Mouse (Mus musculus): ENCODE data around the gene Pgc. TPM values are rescaled to one million over a fixed set of nuclear protein-coding genes. Genes with fewer than 3 reads are reported as not detected.

The Pgc gene
- polyA plus RNA-seq, 1 experiment = not detected

DNA sequence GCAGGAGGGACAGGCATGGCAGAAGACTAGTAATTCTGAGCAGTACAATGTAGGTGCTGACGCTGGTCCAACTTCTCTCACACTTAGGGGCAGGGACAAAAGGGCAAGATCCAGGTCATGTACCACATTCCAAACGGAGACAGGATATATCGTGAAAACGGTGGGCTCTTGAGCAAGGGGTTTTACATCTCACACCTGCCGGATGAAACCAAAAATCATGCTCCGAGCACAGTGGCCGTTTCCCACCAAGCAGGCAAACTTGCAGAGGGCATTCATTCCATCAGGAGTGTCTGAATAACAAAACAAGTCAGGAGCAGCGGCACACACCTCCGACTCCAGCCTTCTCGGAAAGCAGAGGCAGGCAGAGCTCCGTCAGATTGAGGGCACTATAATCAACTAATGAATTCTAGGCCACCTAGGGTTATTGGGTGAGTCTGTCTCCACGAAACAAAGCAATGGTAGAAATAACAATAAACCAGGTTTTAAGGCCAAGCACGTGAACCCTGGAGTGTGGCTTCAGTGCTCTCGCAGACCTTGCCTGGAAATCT lies 9.0 kb downstream of the Pgc start:
- no peak overlapping the region for H3ac ChIP-seq (ENCODE audit: control insufficient read depth, insufficient read length)
- no peaks in the 10 kb centered on the region for H3K36me3 ChIP-seq (ENCODE audit: control insufficient read depth, insufficient read depth)
- peaks cover 19% of the 10 kb centered on the region for H3K27me3 ChIP-seq (ENCODE audit: control insufficient read depth, insufficient read depth, insufficient read length)
- no peaks in the 10 kb centered on the region for H3K79me2 ChIP-seq (ENCODE audit: control insufficient read depth, insufficient read depth)
- no peak overlapping the region for H3K4me2 ChIP-seq (ENCODE audit: low read depth)
- H3K4me3 ChIP-seq = no peak overlapping the region
- no peak for TF ChIP-seq REST (IDR thresholded peaks at IDR 0.05; ENCODE audit: insufficient read depth, insufficient read length)
- TF ChIP-seq MYOG (IDR thresholded peaks at IDR 0.05; ENCODE audit: control insufficient read depth in 1 of 3, insufficient read depth in 1 of 3, insufficient read length in 2 of 3, low read depth in 2 of 3) = no peak
- no peak for TF ChIP-seq MYOD1 (IDR thresholded peaks at IDR 0.05; ENCODE audit: control insufficient read depth in 1 of 3, insufficient read length in 2 of 3, low read depth in 2 of 3)
- no peak for TF ChIP-seq POLR2AphosphoS2 (IDR thresholded peaks at IDR 0.05; ENCODE audit: insufficient read length, low read depth)
- no peak for TF ChIP-seq POLR2A (IDR thresholded peaks at IDR 0.05; ENCODE audit: insufficient read length, low read depth)
- TF ChIP-seq CEBPB (IDR thresholded peaks at IDR 0.05; ENCODE audit: insufficient read depth, poor library complexity, severe bottlenecking) = no peak
- TF ChIP-seq SRF (IDR thresholded peaks at IDR 0.05; ENCODE audit: control insufficient read depth, insufficient read length, low read depth) = no peak
- TF ChIP-seq E2F4 (IDR thresholded peaks at IDR 0.05; ENCODE audit: insufficient read depth) = no peak
- no peak for TF ChIP-seq TCF12 (IDR thresholded peaks at IDR 0.05; ENCODE audit: insufficient read depth, poor library complexity, severe bottlenecking)
- no peak for TF ChIP-seq TCF3 (IDR thresholded peaks at IDR 0.05; ENCODE audit: insufficient read length, low read depth)

DNA sequence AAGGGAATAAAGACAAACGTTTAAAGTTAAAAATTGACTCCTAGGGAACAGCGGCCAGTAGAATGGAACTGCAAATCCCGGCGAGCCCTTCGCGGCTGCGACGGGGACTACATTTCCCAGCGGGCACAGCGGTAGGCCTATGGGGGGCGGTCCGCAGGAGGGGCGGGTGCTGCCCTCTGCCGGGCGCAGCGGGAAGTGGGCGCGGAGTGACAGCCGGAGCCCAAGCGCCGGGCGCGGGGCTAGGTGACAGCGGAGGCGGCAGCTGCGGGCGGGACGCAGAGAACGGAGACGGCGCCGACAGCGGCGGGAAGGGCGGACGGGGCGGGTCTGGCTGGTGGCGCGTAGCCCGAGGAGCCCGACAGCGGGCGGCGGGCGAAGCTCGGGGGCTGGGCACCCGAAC lies 10.2 kb downstream of the Pgc start, which contains the start of gene Tfeb:
Tfeb (plus strand) TSS at position 175 of the 400 bp plus-strand sequence.
- peaks cover 19% of the 10 kb centered on the region for H3K27me3 ChIP-seq (ENCODE audit: control insufficient read depth, insufficient read depth, insufficient read length)
- no peak for TF ChIP-seq POLR2AphosphoS2 (IDR thresholded peaks at IDR 0.05; ENCODE audit: insufficient read length, low read depth)
- TF ChIP-seq CEBPB (IDR thresholded peaks at IDR 0.05; ENCODE audit: insufficient read depth, poor library complexity, severe bottlenecking) = no peak
- no peak for TF ChIP-seq TCF3 (IDR thresholded peaks at IDR 0.05; ENCODE audit: insufficient read length, low read depth)
- TF ChIP-seq MYOG (IDR thresholded peaks at IDR 0.05; ENCODE audit: control insufficient read depth in 1 of 3, insufficient read depth in 1 of 3, insufficient read length in 2 of 3, low read depth in 2 of 3) = peak in 2 of 3 experiments; percentile 80 to 89
- TF ChIP-seq POLR2A (IDR thresholded peaks at IDR 0.05; ENCODE audit: insufficient read length, low read depth) = peak; percentile 28
- peak; percentile 41 for TF ChIP-seq E2F4 (IDR thresholded peaks at IDR 0.05; ENCODE audit: insufficient read depth)
- peak in 2 of 3 experiments; percentile 58 to 78 for TF ChIP-seq MYOD1 (IDR thresholded peaks at IDR 0.05; ENCODE audit: control insufficient read depth in 1 of 3, insufficient read length in 2 of 3, low read depth in 2 of 3)
- peak; percentile 42 for TF ChIP-seq SRF (IDR thresholded peaks at IDR 0.05; ENCODE audit: control insufficient read depth, insufficient read length, low read depth)

DNA sequence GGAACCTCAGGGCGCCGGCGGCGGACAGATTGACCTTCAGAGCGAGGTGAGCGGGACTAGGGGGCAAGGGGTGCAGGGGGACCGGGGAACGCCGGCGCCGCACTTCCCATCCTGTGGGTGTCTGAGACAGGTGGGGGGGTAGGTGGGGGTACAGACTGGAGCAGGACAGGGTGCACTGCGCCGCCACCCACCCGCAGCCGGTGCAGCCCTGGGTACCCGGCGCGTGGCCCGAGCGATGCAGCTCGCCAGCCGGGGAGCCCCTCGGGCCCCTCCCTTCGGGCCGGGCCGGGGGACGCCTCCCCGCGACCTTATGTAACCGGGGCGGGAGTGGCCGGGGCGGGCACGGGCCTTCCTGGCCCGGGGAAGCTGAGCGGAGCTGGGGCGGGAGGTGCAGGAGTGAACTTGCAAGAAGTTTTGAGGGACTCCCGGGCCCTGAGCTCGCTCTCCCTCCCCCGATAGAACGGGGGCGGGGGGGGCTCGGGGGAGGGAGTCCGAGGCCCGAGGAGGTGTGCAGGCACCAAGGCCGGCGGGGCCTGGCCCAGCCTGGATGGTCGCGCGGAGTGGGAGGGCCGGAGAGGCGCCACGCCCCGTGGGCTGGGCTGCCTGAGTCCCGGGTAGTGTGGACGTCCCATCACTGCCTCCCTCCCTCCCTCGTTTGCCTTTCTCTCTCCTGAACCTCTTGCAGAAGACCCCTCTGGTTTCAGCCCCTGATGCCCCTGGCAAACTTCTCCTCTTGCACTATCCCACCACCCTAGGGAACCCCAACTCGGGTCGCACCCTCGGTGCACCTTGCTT lies 10.8 kb downstream of the Pgc start:
- H3K79me2 ChIP-seq (ENCODE audit: control insufficient read depth, insufficient read depth) = no peaks in the 10 kb centered on the region

More for the DNA sequence above, 10.2 kb downstream of the Pgc start, which contains the start of gene Tfeb:
- Histone ChIP-seq H3K79me2 (ENCODE audit: control insufficient read depth, insufficient read depth) (no peaks in the 10 kb centered on the region), H3K36me3 (ENCODE audit: control insufficient read depth, insufficient read depth) (no peaks in the 10 kb centered on the region), H3K4me2 (ENCODE audit: low read depth) (peak within 1 kb of the TSS; percentile 93), H3K4me3 (peak within 1 kb of the TSS; percentile 41), H3ac (ENCODE audit: control insufficient read depth, insufficient read length) (peak within 1 kb of the TSS; percentile 24)

DNA sequence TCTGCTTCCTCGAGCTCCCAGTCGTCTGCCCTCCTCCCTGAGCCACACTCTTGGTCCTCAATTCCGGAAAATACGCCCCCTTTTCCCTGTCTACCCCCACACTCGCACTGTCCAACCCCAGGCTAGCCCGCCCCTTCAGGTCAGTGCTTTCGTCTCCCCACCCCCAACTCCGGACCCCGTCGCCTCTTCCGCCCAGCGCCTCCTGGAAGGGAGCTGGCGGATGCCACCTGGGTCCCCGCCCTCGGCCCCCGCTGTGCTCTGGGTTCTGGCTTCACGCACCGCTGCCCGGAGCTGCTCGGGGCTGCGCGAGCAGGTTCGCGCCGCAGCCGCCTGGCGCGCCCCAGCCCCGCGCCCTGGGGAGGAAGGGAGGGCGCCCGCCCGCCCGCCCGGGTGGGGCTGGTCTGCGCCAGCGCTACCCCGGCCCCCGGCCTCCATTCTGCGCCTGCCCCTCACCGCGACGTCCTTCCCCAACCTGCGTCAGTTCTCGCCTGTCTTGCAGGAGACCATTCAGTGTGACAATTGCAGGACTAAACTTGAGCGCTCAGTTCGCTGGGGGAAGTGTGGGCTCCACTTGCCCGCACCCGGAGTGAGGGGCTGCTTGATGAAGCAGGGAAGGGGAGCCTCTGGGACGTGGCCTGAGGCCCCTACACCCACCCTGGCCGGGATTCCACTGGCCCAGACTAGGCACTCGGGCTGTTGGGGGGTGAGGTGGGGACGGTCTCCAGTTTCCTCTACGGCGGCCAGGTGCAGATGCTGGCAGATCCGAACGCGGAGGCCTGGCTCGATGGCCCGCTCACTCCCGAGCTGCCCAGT lies 11.6 kb downstream of the Pgc start:
- no peaks in the 10 kb centered on the region for H3K36me3 ChIP-seq (ENCODE audit: control insufficient read depth, insufficient read depth)
- TF ChIP-seq POLR2AphosphoS2 (IDR thresholded peaks at IDR 0.05; ENCODE audit: insufficient read length, low read depth) = no peak
- TF ChIP-seq CEBPB (IDR thresholded peaks at IDR 0.05; ENCODE audit: insufficient read depth, poor library complexity, severe bottlenecking) = no peak
- TF ChIP-seq POLR2A (IDR thresholded peaks at IDR 0.05; ENCODE audit: insufficient read length, low read depth) = peak; percentile 13
- no peak for TF ChIP-seq TCF3 (IDR thresholded peaks at IDR 0.05; ENCODE audit: insufficient read length, low read depth)
- peak in 2 of 3 experiments; percentile 6 to 12 for TF ChIP-seq MYOG (IDR thresholded peaks at IDR 0.05; ENCODE audit: control insufficient read depth in 1 of 3, insufficient read depth in 1 of 3, insufficient read length in 2 of 3, low read depth in 2 of 3)

More for the DNA sequence above, 10.8 kb downstream of the Pgc start:
- Histone ChIP-seq H3K4me2 (ENCODE audit: low read depth) (peak overlapping the region; percentile 93), H3K4me3 (peak overlapping the region; percentile 41), H3ac (ENCODE audit: control insufficient read depth, insufficient read length) (peak overlapping the region; percentile 24), H3K36me3 (ENCODE audit: control insufficient read depth, insufficient read depth) (no peaks in the 10 kb centered on the region), H3K27me3 (ENCODE audit: control insufficient read depth, insufficient read depth, insufficient read length) (peaks cover 15% of the 10 kb centered on the region)
- peak; percentile 73 for TF ChIP-seq POLR2AphosphoS2 (IDR thresholded peaks at IDR 0.05; ENCODE audit: insufficient read length, low read depth)
- no peak for TF ChIP-seq MYOD1 (IDR thresholded peaks at IDR 0.05; ENCODE audit: control insufficient read depth in 1 of 3, insufficient read length in 2 of 3, low read depth in 2 of 3)
- TF ChIP-seq USF1 (IDR thresholded peaks at IDR 0.05; ENCODE audit: low read depth) = no peak
- TF ChIP-seq TCF12 (IDR thresholded peaks at IDR 0.05; ENCODE audit: insufficient read depth, poor library complexity, severe bottlenecking) = no peak
- TF ChIP-seq TCF3 (IDR thresholded peaks at IDR 0.05; ENCODE audit: insufficient read length, low read depth) = no peak
- no peak for TF ChIP-seq SRF (IDR thresholded peaks at IDR 0.05; ENCODE audit: control insufficient read depth, insufficient read length, low read depth)
- no peak for TF ChIP-seq E2F4 (IDR thresholded peaks at IDR 0.05; ENCODE audit: insufficient read depth)
- TF ChIP-seq CEBPB (IDR thresholded peaks at IDR 0.05; ENCODE audit: insufficient read depth, poor library complexity, severe bottlenecking) = no peak
- no peak for TF ChIP-seq REST (IDR thresholded peaks at IDR 0.05; ENCODE audit: insufficient read depth, insufficient read length)
- TF ChIP-seq MAX (IDR thresholded peaks at IDR 0.05; ENCODE audit: low read depth) = no peak
- peak; percentile 69 for TF ChIP-seq POLR2A (IDR thresholded peaks at IDR 0.05; ENCODE audit: insufficient read length, low read depth)
- peak in 1 of 3 experiments; percentile 3 for TF ChIP-seq MYOG (IDR thresholded peaks at IDR 0.05; ENCODE audit: control insufficient read depth in 1 of 3, insufficient read depth in 1 of 3, insufficient read length in 2 of 3, low read depth in 2 of 3)

More for the DNA sequence above, 11.6 kb downstream of the Pgc start:
- peaks cover 6% of the 10 kb centered on the region for H3K27me3 ChIP-seq (ENCODE audit: control insufficient read depth, insufficient read depth, insufficient read length)
- H3ac ChIP-seq (ENCODE audit: control insufficient read depth, insufficient read length) = peak overlapping the region; percentile 24
- no peaks in the 10 kb centered on the region for H3K79me2 ChIP-seq (ENCODE audit: control insufficient read depth, insufficient read depth)
- peak overlapping the region; percentile 41 for H3K4me3 ChIP-seq
- H3K4me2 ChIP-seq (ENCODE audit: low read depth) = peak overlapping the region; percentile 93
